Mouse (Mus musculus) embryonic facial prominence, embryonic 15.5 days (tissue): ENCODE data around the gene Hnrnpa2b1. TPM values are rescaled to one million over a fixed set of nuclear protein-coding genes. Genes with fewer than 3 reads are reported as not detected.

Experiments used
- ATAC-seq: fragments of 200-750 bp; cut with Nextera tagmentation; 2 replicates; pipeline ENCODE4 v1.8.0; 2017; ENCODE audit warnings: low read depth, moderate TSS enrichment; ENCODE audit not compliant: insufficient number of reproducible peaks, low FRiP score, low TSS enrichment
- H3K27ac ChIP-seq: fragments of 300-500 bp; sonication (generic); replicated peaks from 2 replicates; pipeline ENCODE4 v1.5.1; 2015; ENCODE audit warnings: mild to moderate bottlenecking, inconsistent platforms
- H3K27me3 ChIP-seq: fragments of 300-500 bp; sonication (generic); 2 replicates; pipeline ENCODE4 v1.6.1; 2015; ENCODE audit warnings: inconsistent platforms
- H3K36me3 ChIP-seq: fragments of 300-500 bp; sonication (generic); 2 replicates; pipeline ENCODE4 v1.6.1; 2015; ENCODE audit warnings: mild to moderate bottlenecking, inconsistent platforms
- H3K4me1 ChIP-seq: fragments of 300-500 bp; sonication (generic); 2 replicates; pipeline ENCODE4 v1.6.1; 2015; ENCODE audit warnings: inconsistent platforms
- H3K4me2 ChIP-seq: fragments of 300-500 bp; sonication (generic); replicated peaks from 2 replicates; pipeline ENCODE4 v1.6.1; 2015; ENCODE audit warnings: mild to moderate bottlenecking, inconsistent platforms
- H3K4me3 ChIP-seq: fragments of 300-500 bp; sonication (generic); replicated peaks from 2 replicates; pipeline ENCODE4 v1.5.1; 2015; ENCODE audit warnings: mild to moderate bottlenecking, inconsistent platforms
- H3K9ac ChIP-seq: fragments of 300-500 bp; sonication (generic); 2 replicates; pipeline ENCODE4 v1.6.1; 2015; ENCODE audit warnings: inconsistent platforms
- H3K9me3 ChIP-seq: fragments of 300-500 bp; sonication (generic); replicated peaks from 2 replicates; pipeline ENCODE4 v1.6.1; 2016; ENCODE audit warnings: inconsistent platforms
- WGBS: fragments of 180-500 bp; shearing (Covaris S2); methylation state at CpG from one replicate; pipeline ENCODE4 v1.1.7; 2015; 5-methylcytosine and 5-hydroxymethylcytosine counted together
- polyA plus RNA-seq: library from polyadenylated mRNA; unstranded; fragments of >200 nt; fragmentation: Nextera tagmentation; extraction: Ambion mirVana; gene quantifications from 2 replicates; pipeline ENCODE4 v1.2.1, GENCODE M21; 2015

Hnrnpa2b1 gene
- polyA plus RNA-seq, 1 experiment from 2014 or later = 1,589 TPM

DNA sequence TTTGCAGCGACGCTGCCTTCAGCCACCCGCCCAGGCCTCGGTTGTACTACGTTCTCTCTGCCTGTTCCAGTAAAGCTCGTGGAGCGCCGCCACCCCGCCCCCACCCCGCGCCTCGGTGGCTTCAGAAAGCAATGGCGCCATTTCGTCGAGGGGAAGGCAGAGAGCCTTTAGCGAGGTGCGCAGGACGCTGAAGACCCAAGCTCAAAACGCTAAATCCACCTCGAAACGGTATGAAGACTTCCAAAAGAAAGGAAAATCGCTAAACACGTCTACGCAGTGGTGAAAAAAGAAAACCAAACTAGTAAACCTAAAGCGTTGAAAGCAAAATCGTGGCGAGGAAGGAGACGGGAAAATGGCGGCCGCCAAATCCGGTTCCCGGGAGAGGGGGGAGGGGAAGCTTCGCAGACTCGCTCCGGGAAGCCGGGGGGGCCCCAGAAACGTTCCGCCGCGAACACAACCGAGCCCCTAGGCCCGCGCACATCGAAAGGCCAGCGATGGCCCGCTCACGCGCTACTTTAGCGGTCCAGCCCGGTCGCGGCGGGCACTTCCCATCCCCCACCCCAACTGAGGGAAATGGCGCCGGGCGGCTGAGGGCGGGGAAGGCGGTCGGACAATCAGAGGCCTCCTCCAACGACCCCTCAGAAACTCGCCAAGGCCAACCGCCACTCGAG is 668 bp downstream of the Hnrnpa2b1 start:
- peak overlapping the region; percentile 87 for H3K4me3 ChIP-seq
- no peaks in the 10 kb centered on the region for H3K27me3 ChIP-seq
- under 1% methylated on average over 63 of the region's 63 CpGs for WGBS
- ATAC-seq = 0 out of 2 replicates have a peak, but pooled peaks have one; percentile 13
- peaks cover 34% of the 10 kb centered on the region for H3K36me3 ChIP-seq
- H3K9ac ChIP-seq = peak overlapping the region; percentile 93
- H3K4me1 ChIP-seq = peaks cover 25% of the 10 kb centered on the region
- peak overlapping the region; percentile 100 for H3K27ac ChIP-seq
- no peaks in the 10 kb centered on the region for H3K9me3 ChIP-seq
- peak overlapping the region; percentile 52 for H3K4me2 ChIP-seq

DNA sequence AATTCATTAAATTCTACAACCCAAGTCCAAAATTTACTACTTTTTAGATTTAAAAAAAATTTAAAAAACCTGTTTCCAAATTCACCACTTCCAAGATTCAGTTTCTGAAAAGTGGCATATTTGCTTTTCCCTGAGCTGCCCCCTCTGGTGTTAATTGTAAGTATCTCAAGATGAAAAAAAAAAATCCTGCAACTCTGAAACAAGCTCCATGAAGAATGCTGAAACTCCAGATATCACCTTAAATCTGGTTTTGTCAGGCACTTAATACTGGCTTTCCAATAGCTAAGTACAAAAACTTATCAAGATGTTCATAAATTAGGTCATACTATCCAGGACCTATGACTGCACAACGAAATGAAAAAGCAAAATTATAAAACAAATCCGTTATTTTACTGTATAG is 2.0 kb downstream of the Hnrnpa2b1 start:
- peak overlapping the region; percentile 52 for H3K4me2 ChIP-seq
- peak overlapping the region; percentile 87 for H3K4me3 ChIP-seq
- no peaks in the 10 kb centered on the region for H3K9me3 ChIP-seq
- H3K27me3 ChIP-seq = no peaks in the 10 kb centered on the region
- under 1% methylated on average over 2 of the region's 2 CpGs for WGBS
- peaks cover 33% of the 10 kb centered on the region for H3K36me3 ChIP-seq
- H3K27ac ChIP-seq = no peak overlapping the region
- 0 out of 2 replicates have a peak overlapping the region, but pooled peaks have one; percentile 31 for H3K9ac ChIP-seq
- ATAC-seq = no peak
- peaks cover 18% of the 10 kb centered on the region for H3K4me1 ChIP-seq

DNA sequence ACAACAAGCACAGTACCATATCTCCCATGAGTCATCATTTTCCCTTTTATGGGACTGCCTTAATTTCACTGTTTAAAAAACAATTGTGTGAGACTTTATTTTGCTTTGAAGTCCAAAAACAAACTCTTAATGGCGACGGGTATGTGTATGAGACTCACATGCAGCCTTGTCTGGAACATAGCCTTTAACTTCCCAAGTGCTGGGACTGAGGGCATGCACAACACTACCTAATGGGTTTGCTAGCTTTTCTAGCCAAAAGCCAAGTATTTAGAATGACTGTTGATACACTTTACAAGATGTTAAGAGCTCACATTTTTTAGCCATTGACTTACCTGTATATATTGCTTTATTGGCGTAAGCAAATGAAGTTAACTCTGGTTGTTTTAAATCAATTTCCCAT is 9.3 kb downstream of the Hnrnpa2b1 start:
- Histone ChIP-seq H3K36me3 (peaks cover 55% of the 10 kb centered on the region), H3K27me3 (no peaks in the 10 kb centered on the region), H3K4me3 (no peak overlapping the region), H3K4me1 (0 out of 2 replicates have a peak, but pooled peaks cover under 1% of the 10 kb centered on the region), H3K4me2 (no peak overlapping the region), H3K27ac (no peak overlapping the region), H3K9me3 (no peaks in the 10 kb centered on the region), H3K9ac (no peak overlapping the region)
- no peak for ATAC-seq
- 79% methylated on average over 3 of the region's 3 CpGs for WGBS

DNA sequence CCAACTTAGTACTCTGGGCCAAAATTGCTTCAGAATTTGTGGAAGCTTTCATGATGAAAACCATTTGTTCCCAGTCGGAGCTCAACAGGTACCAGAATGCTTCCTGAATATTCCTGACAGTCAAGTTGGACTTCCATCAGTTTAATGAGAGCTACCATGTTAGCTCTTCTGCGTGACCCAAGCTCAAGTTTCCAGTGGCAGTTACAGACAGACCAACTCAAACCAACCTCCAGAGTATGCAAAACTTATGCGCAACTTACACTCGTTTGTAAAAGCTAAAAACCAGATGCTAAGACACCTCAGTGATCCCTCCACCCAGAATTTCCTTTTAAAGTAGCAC is 9.7 kb downstream of the Hnrnpa2b1 start:
- Histone ChIP-seq H3K4me2 (no peak overlapping the region), H3K27ac (no peak overlapping the region), H3K4me3 (no peak overlapping the region), H3K4me1 (no peaks in the 10 kb centered on the region), H3K36me3 (peaks cover 53% of the 10 kb centered on the region), H3K9ac (no peak overlapping the region), H3K9me3 (no peaks in the 10 kb centered on the region), H3K27me3 (no peaks in the 10 kb centered on the region)
- no peak for ATAC-seq
- 70% methylated on average over 4 of the region's 4 CpGs for WGBS

DNA sequence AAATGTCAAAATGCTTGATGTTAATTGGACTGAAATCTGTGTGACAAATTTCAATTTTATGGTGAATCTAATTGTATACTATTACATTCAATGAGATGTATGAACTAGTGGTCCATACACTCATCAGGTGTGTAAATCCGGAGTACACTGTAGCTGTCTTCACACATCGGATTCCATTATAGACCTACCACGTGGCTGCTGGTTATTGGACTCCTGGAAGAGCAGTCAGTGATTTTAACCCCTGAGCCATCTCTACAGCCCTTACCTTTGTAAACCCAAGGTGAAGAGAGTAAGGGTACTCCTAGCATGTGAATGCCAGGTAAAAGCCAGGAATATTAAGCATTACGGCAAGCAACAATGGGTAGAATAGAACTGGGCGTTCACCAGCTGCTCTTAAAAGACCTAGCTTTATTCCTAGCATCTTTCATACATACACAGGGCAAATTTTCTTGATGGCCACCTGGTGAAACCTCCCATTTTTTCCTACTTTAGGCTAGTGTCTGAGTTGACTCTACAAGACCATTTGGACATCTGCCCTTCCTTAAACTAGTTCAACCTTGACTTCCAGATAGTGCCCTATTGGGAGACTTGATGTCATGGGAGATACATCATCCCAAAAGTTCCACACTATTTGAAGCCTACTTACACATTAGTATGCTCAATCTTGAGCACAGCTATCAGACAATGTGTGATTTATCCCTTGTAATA is 10.2 kb downstream of the Hnrnpa2b1 start:
- H3K4me1 ChIP-seq = no peaks in the 10 kb centered on the region
- H3K9me3 ChIP-seq = no peaks in the 10 kb centered on the region
- WGBS = 35% methylated on average over 5 of the region's 5 CpGs
- no peak overlapping the region for H3K9ac ChIP-seq
- peak; percentile 25; the same call in 1 of the 2 replicates for ATAC-seq
- no peak overlapping the region for H3K4me2 ChIP-seq
- H3K27me3 ChIP-seq = no peaks in the 10 kb centered on the region
- H3K36me3 ChIP-seq = peaks cover 51% of the 10 kb centered on the region
- H3K27ac ChIP-seq = no peak overlapping the region
- no peak overlapping the region for H3K4me3 ChIP-seq

DNA sequence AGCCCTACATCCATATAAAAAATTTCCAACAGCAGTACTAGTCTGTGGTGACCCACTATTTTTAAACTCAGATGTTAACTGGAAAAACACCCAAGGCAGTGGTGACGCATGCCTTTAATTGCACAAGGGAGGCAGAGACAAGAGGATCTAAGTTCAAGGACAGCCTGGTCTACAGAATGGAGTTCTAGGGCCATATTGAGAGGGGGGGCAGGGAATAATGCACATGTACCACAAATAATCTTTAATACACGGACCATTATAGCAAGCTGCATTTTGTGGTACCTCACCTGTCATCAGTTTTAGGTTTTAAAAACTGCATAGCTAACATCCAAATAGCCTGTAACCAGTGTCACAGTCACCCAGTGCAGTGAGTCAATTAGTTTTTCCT is 10.8 kb downstream of the Hnrnpa2b1 start:
- H3K27me3 ChIP-seq = no peaks in the 10 kb centered on the region
- no peak overlapping the region for H3K27ac ChIP-seq
- H3K9ac ChIP-seq = no peak overlapping the region
- WGBS = 27% methylated on average over 2 of the region's 2 CpGs
- H3K4me2 ChIP-seq = no peak overlapping the region
- no peaks in the 10 kb centered on the region for H3K9me3 ChIP-seq
- H3K4me1 ChIP-seq = no peaks in the 10 kb centered on the region
- ATAC-seq = no peak
- no peak overlapping the region for H3K4me3 ChIP-seq
- peaks cover 50% of the 10 kb centered on the region for H3K36me3 ChIP-seq

DNA sequence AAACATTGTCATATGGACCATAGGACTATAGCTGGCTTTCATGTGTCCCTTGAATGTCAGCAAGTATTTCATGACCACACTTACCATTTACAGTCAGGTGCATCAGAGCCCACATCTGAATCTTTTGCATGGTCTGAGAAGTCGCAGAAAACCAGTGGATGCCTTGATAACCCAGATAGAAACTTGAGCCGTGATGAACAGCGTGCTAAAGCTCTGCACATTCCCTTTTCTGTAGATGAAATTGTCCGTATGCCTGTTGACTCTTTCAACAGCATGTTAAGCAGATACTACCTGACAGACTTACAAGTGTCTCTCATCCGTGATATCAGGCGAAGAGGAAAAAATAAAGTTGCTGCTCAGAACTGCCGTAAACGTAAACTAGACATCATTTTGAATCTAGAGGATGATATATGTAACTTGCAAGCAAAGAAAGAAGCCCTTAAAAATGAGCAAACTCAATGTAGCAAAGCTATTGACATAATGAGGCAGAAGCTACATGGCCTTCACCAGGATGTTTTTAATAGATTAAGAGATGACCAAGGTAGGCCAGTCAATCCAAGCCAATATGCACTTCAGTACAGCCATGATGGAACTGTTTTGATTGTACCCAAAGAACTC is 11.8 kb downstream of the Hnrnpa2b1 start:
- peaks cover 40% of the 10 kb centered on the region for H3K36me3 ChIP-seq

DNA sequence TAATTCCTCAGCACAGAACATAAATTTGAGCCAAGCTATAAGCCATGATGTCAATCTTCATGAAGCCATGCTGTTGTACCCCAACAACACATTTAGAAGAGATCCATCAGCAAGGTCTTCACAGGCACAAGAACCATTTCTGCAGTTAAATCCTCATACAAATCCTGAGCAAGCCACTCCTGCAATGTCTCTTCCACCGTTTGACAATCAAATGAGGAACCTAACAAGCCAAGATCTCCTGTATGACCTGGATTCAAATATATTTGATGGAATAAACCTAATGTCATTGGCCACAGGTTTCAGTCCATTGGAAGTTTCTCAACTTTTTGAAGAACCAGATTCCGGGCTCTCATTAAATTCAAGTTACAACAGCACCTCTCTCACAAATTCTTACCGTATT is 12.4 kb downstream of the Hnrnpa2b1 start:
- ATAC-seq = no peak
- Histone ChIP-seq H3K27me3 (no peaks in the 10 kb centered on the region), H3K36me3 (peaks cover 38% of the 10 kb centered on the region), H3K4me2 (no peak overlapping the region), H3K27ac (no peak overlapping the region), H3K4me1 (no peaks in the 10 kb centered on the region), H3K4me3 (no peak overlapping the region), H3K9me3 (no peaks in the 10 kb centered on the region), H3K9ac (no peak overlapping the region)
- 69% methylated on average over 3 of the region's 3 CpGs for WGBS

More for the DNA sequence above, 11.8 kb downstream of the Hnrnpa2b1 start:
- Histone ChIP-seq H3K27me3 (no peaks in the 10 kb centered on the region), H3K4me1 (no peaks in the 10 kb centered on the region), H3K9ac (no peak overlapping the region), H3K27ac (no peak overlapping the region), H3K9me3 (no peaks in the 10 kb centered on the region), H3K4me2 (no peak overlapping the region), H3K4me3 (no peak overlapping the region)
- 78% methylated on average over 8 of the region's 8 CpGs for WGBS
- no peak for ATAC-seq

DNA sequence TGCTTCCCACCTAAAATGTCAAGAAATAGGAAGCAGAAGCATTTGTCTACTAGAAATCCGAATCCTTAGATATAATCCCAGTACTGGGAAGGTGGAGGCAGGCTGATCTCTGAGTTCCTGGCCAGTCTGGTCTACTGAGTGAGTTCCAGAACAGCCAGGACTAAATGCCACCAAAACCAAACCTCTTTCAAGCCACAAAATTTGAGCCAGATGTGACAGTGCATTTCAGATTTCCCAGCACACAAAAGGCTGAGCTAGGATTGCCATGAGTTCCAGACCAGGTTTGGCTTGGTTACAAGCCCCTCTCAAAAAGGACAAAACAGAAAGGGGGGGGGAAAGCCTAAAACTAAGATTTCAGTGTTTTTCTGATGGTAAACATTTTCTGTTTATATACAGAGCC is 13.5 kb downstream of the Hnrnpa2b1 start:
- Histone ChIP-seq H3K27me3 (no peaks in the 10 kb centered on the region), H3K27ac (no peak overlapping the region), H3K4me1 (no peaks in the 10 kb centered on the region), H3K4me3 (no peak overlapping the region), H3K4me2 (no peak overlapping the region), H3K9me3 (no peaks in the 10 kb centered on the region), H3K36me3 (peaks cover 30% of the 10 kb centered on the region), H3K9ac (no peak overlapping the region)
- no peak for ATAC-seq
- 56% methylated on average over 1 of the region's 1 CpGs for WGBS

DNA sequence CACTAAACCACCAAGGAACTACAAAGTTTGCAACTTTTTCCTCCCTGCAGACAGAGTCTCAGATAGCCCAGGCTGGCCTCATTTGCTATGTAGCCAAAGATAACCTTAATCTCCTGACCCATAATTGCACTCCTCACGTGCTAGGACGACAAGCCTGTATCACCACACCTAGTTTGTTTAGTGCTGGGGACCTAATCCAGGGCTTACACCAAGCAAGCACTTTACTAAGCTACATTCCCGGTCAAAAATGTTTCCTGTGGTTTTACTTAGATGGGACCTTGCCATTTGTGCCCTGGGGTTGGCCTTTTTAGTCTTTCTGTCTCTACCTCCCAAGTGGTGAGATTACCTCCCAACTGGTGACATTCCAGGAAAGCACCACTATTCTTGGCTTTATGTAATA is 14.7 kb downstream of the Hnrnpa2b1 start:
- 36% methylated on average over 3 of the region's 3 CpGs for WGBS
- no peak overlapping the region for H3K9ac ChIP-seq
- no peak for ATAC-seq
- H3K4me1 ChIP-seq = no peaks in the 10 kb centered on the region
- H3K27me3 ChIP-seq = no peaks in the 10 kb centered on the region
- no peak overlapping the region for H3K27ac ChIP-seq
- H3K36me3 ChIP-seq = peaks cover 21% of the 10 kb centered on the region
- H3K4me2 ChIP-seq = no peak overlapping the region
- H3K4me3 ChIP-seq = no peak overlapping the region
- no peaks in the 10 kb centered on the region for H3K9me3 ChIP-seq

DNA sequence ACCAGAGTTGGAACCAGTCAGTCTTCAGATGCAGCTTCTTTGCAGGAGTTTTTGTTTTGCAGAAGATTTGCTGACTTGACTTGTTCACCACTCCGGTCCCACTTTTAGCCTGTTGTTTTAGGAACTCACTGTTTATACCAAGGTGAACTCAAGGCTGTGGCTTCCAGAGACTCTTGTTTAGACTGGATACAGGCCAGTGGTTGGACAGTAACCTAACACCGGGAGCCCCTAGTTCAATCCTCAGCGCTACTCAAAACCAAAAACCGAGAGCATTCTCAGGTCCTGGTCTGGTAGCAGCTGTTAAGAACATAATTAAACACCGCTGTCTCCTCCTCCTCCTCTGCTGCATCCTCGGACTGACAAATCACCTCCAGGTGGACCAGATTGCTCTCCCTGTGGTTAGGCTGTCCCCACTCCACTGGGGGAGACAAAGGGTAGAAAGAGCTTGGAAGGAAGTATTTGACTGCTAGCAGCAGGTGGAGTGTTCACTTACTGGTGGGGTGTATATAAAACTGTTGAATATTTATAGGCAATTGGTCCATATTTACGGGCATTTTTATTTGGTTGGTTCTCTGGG is 16.7 kb downstream of the Hnrnpa2b1 start:
- H3K27me3 ChIP-seq = no peaks in the 10 kb centered on the region
- no peak overlapping the region for H3K4me3 ChIP-seq
- no peak overlapping the region for H3K9ac ChIP-seq
- no peak overlapping the region for H3K4me2 ChIP-seq
- H3K27ac ChIP-seq = no peak overlapping the region
- H3K4me1 ChIP-seq = no peaks in the 10 kb centered on the region
- no peaks in the 10 kb centered on the region for H3K9me3 ChIP-seq
- H3K36me3 ChIP-seq = peaks cover 8% of the 10 kb centered on the region; the same call in 1 of the 2 replicates
- no peak for ATAC-seq
- WGBS = 46% methylated on average over 7 of the region's 7 CpGs
